Mouse (Mus musculus) large intestine, adult 2 months (tissue): ENCODE data around the gene Tldc2. TPM values are rescaled to one million over a fixed set of nuclear protein-coding genes. Genes with fewer than 3 reads are reported as not detected.

ENCODE experiments used
- DNase-seq: peaks from one replicate; pipeline ENCODE4 v3.0.0-alpha.2; 2012; ENCODE audit warnings: low read depth, low spot score
- WGBS: fragments of 180-500 bp; shearing (Covaris S2); methylation state at CpG from one replicate; pipeline ENCODE4 v1.1.7; 2018; 5-methylcytosine and 5-hydroxymethylcytosine counted together
- polyA plus RNA-seq: library from polyadenylated mRNA; depleted of rRNA; stranded (reverse); fragments of >200 nt; gene quantifications from 2 replicates; pipeline ENCODE4 v1.2.3, GENCODE M21; 2012

Tldc2 gene
- polyA plus RNA-seq, 1 experiment: 15.5 TPM

- WGBS: 34% methylated on average over 8 of the region's 8 CpGs
- DNase-seq: no peak
These were observed 27.7 kb upstream of the Tldc2 start for GRCm38 (mm10) chr2:157059166-157059565.

- WGBS: 91% methylated on average over 14 of the region's 14 CpGs
- DNase-seq: no peak
These were observed 26.8 kb upstream of the Tldc2 start for GRCm38 (mm10) chr2:157060037-157060436.

GRCm38 (mm10) chr2:157060557-157061305 lies 26.1 kb upstream of the Tldc2 start:
- DNase-seq: no peak
- WGBS: 83% methylated on average over 11 of the region's 11 CpGs

GRCm38 (mm10) chr2:157063241-157063700 lies 23.6 kb upstream of the Tldc2 start:
- no peak for DNase-seq
- WGBS: 57% methylated on average over 4 of the region's 4 CpGs

- WGBS: 64% methylated on average over 7 of the region's 7 CpGs
- DNase-seq: no peak
These were observed 22.7 kb upstream of the Tldc2 start for GRCm38 (mm10) chr2:157064136-157064535.

- DNase-seq: no peak
- WGBS: 62% methylated on average over 14 of the region's 14 CpGs
These were observed 21.6 kb upstream of the Tldc2 start for GRCm38 (mm10) chr2:157064978-157065878.

GRCm38 (mm10) chr2:157065879-157066226 lies 21.0 kb upstream of the Tldc2 start:
- no peak for DNase-seq

GRCm38 (mm10) chr2:157066731-157067430 lies 20.0 kb upstream of the Tldc2 start:
- DNase-seq: no peak
- 68% methylated on average over 7 of the region's 7 CpGs for WGBS

More at GRCm38 (mm10) chr2:157065879-157066226, 21.0 kb upstream of the Tldc2 start:
- WGBS: 65% methylated on average over 7 of the region's 7 CpGs

- DNase-seq: no peak
- WGBS: 73% methylated on average over 14 of the region's 14 CpGs
These were observed 18.0 kb upstream of the Tldc2 start for GRCm38 (mm10) chr2:157068701-157069354.

GRCm38 (mm10) chr2:157069355-157069735 lies 17.5 kb upstream of the Tldc2 start:
- 53% methylated on average over 3 of the region's 3 CpGs for WGBS
- DNase-seq: no peak

GRCm38 (mm10) chr2:157069755-157070315 lies 17.0 kb upstream of the Tldc2 start:
- WGBS: 43% methylated on average over 3 of the region's 3 CpGs
- DNase-seq: no peak

- WGBS: 29% methylated on average over 9 of the region's 9 CpGs
- DNase-seq: no peak
These were observed 16.5 kb upstream of the Tldc2 start for GRCm38 (mm10) chr2:157070365-157070764.

GRCm38 (mm10) chr2:157071556-157071955 lies 15.3 kb upstream of the Tldc2 start:
- WGBS: 5% methylated on average over 2 of the region's 2 CpGs
- no peak for DNase-seq

- 71% methylated on average over 9 of the region's 9 CpGs for WGBS
- DNase-seq: no peak
These were observed 14.4 kb upstream of the Tldc2 start for GRCm38 (mm10) chr2:157072316-157072990.

GRCm38 (mm10) chr2:157073378-157074052 lies 13.3 kb upstream of the Tldc2 start:
- 74% methylated on average over 9 of the region's 9 CpGs for WGBS
- no peak for DNase-seq

GRCm38 (mm10) chr2:157074186-157074724 lies 12.6 kb upstream of the Tldc2 start:
- WGBS: 61% methylated on average over 9 of the region's 9 CpGs
- DNase-seq: no peak

- WGBS: 70% methylated on average over 5 of the region's 5 CpGs
- no peak for DNase-seq
These were observed 12.1 kb upstream of the Tldc2 start for GRCm38 (mm10) chr2:157074772-157075171.

GRCm38 (mm10) chr2:157075226-157075625 lies 11.6 kb upstream of the Tldc2 start:
- DNase-seq: no peak
- 59% methylated on average over 3 of the region's 3 CpGs for WGBS
